Mouse (Mus musculus): ENCODE results near the gene Eed. TPM values are rescaled to one million over a fixed set of nuclear protein-coding genes. Genes with fewer than 3 reads are reported as not detected.
A peak's percentile ranks its signal among the peaks of the same experiment; 100 is the strongest.

Gene Eed
- total and polyA plus RNA-seq, 3 experiments: 108 to 267 (median 143) TPM

- no peak for TF ChIP-seq USF2 (conservative IDR thresholded peaks at IDR 0.05; ENCODE audit: low read depth, low read length)
- TF ChIP-seq TBP (conservative IDR thresholded peaks at IDR 0.05; ENCODE audit: low read depth, low read length): no peak
- TF ChIP-seq E2F4 (IDR thresholded peaks at IDR 0.05; ENCODE audit: insufficient replicate concordance, low read depth, low read length): no peak
- TF ChIP-seq ZNF384 (IDR thresholded peaks at IDR 0.05; ENCODE audit: low read depth, low read length): no peak
- TF ChIP-seq GABPA (IDR thresholded peaks at IDR 0.05; ENCODE audit: insufficient replicate concordance, low read depth, low read length): no peak
- no peak for TF ChIP-seq RAD21 (IDR thresholded peaks at IDR 0.05; ENCODE audit: low read depth, low read length)
- TF ChIP-seq ZKSCAN1 (IDR thresholded peaks at IDR 0.05; ENCODE audit: borderline replicate concordance, low read depth, low read length): no peak
- no peak for TF ChIP-seq NRF1 (IDR thresholded peaks at IDR 0.05; ENCODE audit: low read depth, low read length)
- TF ChIP-seq UBTF (IDR thresholded peaks at IDR 0.05; ENCODE audit: low read depth, low read length): no peak
- TF ChIP-seq MAZ (IDR thresholded peaks at IDR 0.05; ENCODE audit: low read depth, low read length): no peak
- TF ChIP-seq CTCF (conservative IDR thresholded peaks at IDR 0.05 in 1 of 2, IDR thresholded peaks at IDR 0.05 in 1 of 2; ENCODE audit: low read depth in 2 of 2, low read length in 2 of 2): no peak
- TF ChIP-seq USF1 (IDR thresholded peaks at IDR 0.05; ENCODE audit: low read depth, low read length): no peak
- no peaks in the 10 kb centered on the region for H3K9me3 ChIP-seq (replicated peaks; ENCODE audit: low read length)
- DNase-seq (ENCODE audit: extremely low read depth): no peak
- in situ Hi-C loops (cut with MboI; ENCODE audit: low pct_ligation_motif_present, low pct_unique_long_range_greater_than_20kb, low sequenced_read_pairs) (loop anchor here (25.0 kb wide), 1 partner anchor 412 kb away; the partner anchor contains the start of genes Ccdc89 and Crebzf), dilution Hi-C loops (cut with MboI; ENCODE audit: extremely low pct_ligation_motif_present, extremely low pct_unique_long_range_greater_than_20kb, low sequenced_read_pairs) (no loop called here)
- H3K79me2 ChIP-seq (replicated peaks; ENCODE audit: control insufficient read depth, extremely low read depth, insufficient read depth, poor library complexity, severe bottlenecking): no peaks in the 10 kb centered on the region
- peaks cover 10 to 27% of the 10 kb centered on the region in 2 experiments for H3K4me1 ChIP-seq (ENCODE audit: control insufficient read depth in 1 of 2, insufficient read depth in 2 of 2)
- no peak overlapping the region for H3K4me2 ChIP-seq (ENCODE audit: insufficient read depth, low read depth, poor library complexity, severe bottlenecking)
- no peaks in the 10 kb centered on the region for H3K27me3 ChIP-seq (replicated peaks)
- H3K9ac ChIP-seq (ENCODE audit: insufficient read depth, low read depth): no peak overlapping the region
- H3K27ac ChIP-seq (ENCODE audit: insufficient read depth, low read depth): no peak overlapping the region
- no peaks in the 10 kb centered on the region for H3K36me3 ChIP-seq (replicated peaks in 1 of 2; ENCODE audit: control insufficient read depth in 1 of 2, insufficient read depth in 1 of 2, low read length in 1 of 2)
- no peak overlapping the region for H3K4me3 ChIP-seq (replicated peaks in 1 of 3; ENCODE audit: low read depth in 2 of 3, low read length in 2 of 3, poor library complexity in 1 of 3)
Measured at GRCm38 (mm10) chr7:90024975-90025374, 44.2 kb upstream of the Eed start.

- in situ Hi-C loops (cut with MboI; ENCODE audit: low pct_ligation_motif_present, low pct_unique_long_range_greater_than_20kb, low sequenced_read_pairs) (loop anchor here (25.0 kb wide), 1 partner anchor 414 kb away; the partner anchor contains the start of genes Ccdc89 and Crebzf), dilution Hi-C loops (cut with MboI; ENCODE audit: extremely low pct_ligation_motif_present, extremely low pct_unique_long_range_greater_than_20kb, low sequenced_read_pairs) (no loop called here)
- H3K27ac ChIP-seq (ENCODE audit: insufficient read depth, low read depth): peak overlapping the region; percentile 78
- no peaks in the 10 kb centered on the region for H3K36me3 ChIP-seq (replicated peaks in 1 of 2; ENCODE audit: control insufficient read depth in 1 of 2, insufficient read depth in 1 of 2, low read length in 1 of 2)
- peak; percentile 76 for DNase-seq (ENCODE audit: extremely low read depth)
- no peaks in the 10 kb centered on the region for H3K79me2 ChIP-seq (replicated peaks; ENCODE audit: control insufficient read depth, extremely low read depth, insufficient read depth, poor library complexity, severe bottlenecking)
- no peaks in the 10 kb centered on the region for H3K27me3 ChIP-seq (replicated peaks)
- H3K4me3 ChIP-seq (replicated peaks in 1 of 3; ENCODE audit: low read depth in 2 of 3, low read length in 2 of 3, poor library complexity in 1 of 3): peak overlapping the region in 1 of 3 experiments; percentile 12
- H3K9ac ChIP-seq (ENCODE audit: insufficient read depth, low read depth): peak overlapping the region; percentile 8; the same call in 1 of the 2 replicates
- H3K4me2 ChIP-seq (ENCODE audit: insufficient read depth, low read depth, poor library complexity, severe bottlenecking): peak overlapping the region; percentile 9; the same call in 1 of the 2 replicates
- H3K4me1 ChIP-seq (ENCODE audit: control insufficient read depth in 1 of 2, insufficient read depth in 2 of 2): peaks cover 10 to 33% of the 10 kb centered on the region in 2 experiments
- no peaks in the 10 kb centered on the region for H3K9me3 ChIP-seq (replicated peaks; ENCODE audit: low read length)
- TF ChIP-seq JUN (IDR thresholded peaks at IDR 0.05; ENCODE audit: insufficient read depth, low read depth, low read length) (no peak), KAT2A (IDR thresholded peaks at IDR 0.05; ENCODE audit: insufficient replicate concordance, low read length) (no peak), PAX5 (IDR thresholded peaks at IDR 0.05; ENCODE audit: low read length) (no peak), SMC3 (IDR thresholded peaks at IDR 0.05; ENCODE audit: low read depth, low read length) (no peak), IRF4 (IDR thresholded peaks at IDR 0.05; ENCODE audit: low read depth, low read length) (peak; percentile 65), NRF1 (IDR thresholded peaks at IDR 0.05; ENCODE audit: low read depth, low read length) (no peak), MXI1 (IDR thresholded peaks at IDR 0.05; ENCODE audit: low read depth, low read length) (no peak), USF2 (conservative IDR thresholded peaks at IDR 0.05; ENCODE audit: low read depth, low read length) (no peak), MAZ (IDR thresholded peaks at IDR 0.05; ENCODE audit: low read depth, low read length) (no peak), HCFC1 (IDR thresholded peaks at IDR 0.05; ENCODE audit: low read depth, low read length) (peak; percentile 46), ETS1 (conservative IDR thresholded peaks at IDR 0.05; ENCODE audit: low read depth, low read length) (0 out of 2 replicates have a peak, but pooled peaks have one; percentile 38), RCOR1 (conservative IDR thresholded peaks at IDR 0.05; ENCODE audit: low read depth, low read length) (no peak), NELFE (IDR thresholded peaks at IDR 0.05; ENCODE audit: low read depth, low read length) (no peak), E2F4 (IDR thresholded peaks at IDR 0.05; ENCODE audit: insufficient replicate concordance, low read depth, low read length) (no peak), MAFK (IDR thresholded peaks at IDR 0.05; ENCODE audit: insufficient replicate concordance, low read length) (peak; percentile 45; the same call in 1 of the 2 replicates), SIN3A (IDR thresholded peaks at IDR 0.05; ENCODE audit: low read length) (no peak), POLR2AphosphoS2 (IDR thresholded peaks at IDR 0.05; ENCODE audit: low read depth, low read length) (no peak), TCF12 (IDR thresholded peaks at IDR 0.05; ENCODE audit: low read depth, low read length) (no peak), BHLHE40 (IDR thresholded peaks at IDR 0.05; ENCODE audit: low read depth, low read length) (no peak), EP300 (IDR thresholded peaks at IDR 0.05; ENCODE audit: low read length) (peak; percentile 76), CHD2 (IDR thresholded peaks at IDR 0.05; ENCODE audit: low read length) (no peak), POLR2A (IDR thresholded peaks at IDR 0.05; ENCODE audit: low read depth, low read length) (peak; percentile 38; the same call in 1 of the 2 replicates), UBTF (IDR thresholded peaks at IDR 0.05; ENCODE audit: low read depth, low read length) (no peak), RAD21 (IDR thresholded peaks at IDR 0.05; ENCODE audit: low read depth, low read length) (no peak)
Measured at GRCm38 (mm10) chr7:90022974-90023707, 42.4 kb upstream of the Eed start.

Measured in CH12.LX (cell line).